Mouse (Mus musculus): ENCODE measurements around the gene Eaf2. TPM values are rescaled to one million over a fixed set of nuclear protein-coding genes. Genes with fewer than 3 reads are reported as not detected.

Eaf2 gene
- total and polyA plus RNA-seq, 3 experiments = 0.27 to 0.68 TPM; not detected in 1

GRCm38 (mm10) chr16:36821474-36821873 is 53.3 kb downstream of the Eaf2 start:
- Histone ChIP-seq H3K27ac (ENCODE audit: control insufficient read depth, low read depth, low read length) (no peak overlapping the region), H3K4me1 (ENCODE audit: control insufficient read depth in 1 of 2, insufficient read depth in 2 of 2, low read length in 2 of 2) (peaks cover 0 to 6% of the 10 kb centered on the region in 2 experiments; a peak in 2 of 4 replicates), H3K36me3 (ENCODE audit: control insufficient read depth in 1 of 2, insufficient read depth in 2 of 2, low read length in 2 of 2) (peaks cover 0 to 4% of the 10 kb centered on the region in 2 experiments; a peak in 2 of 4 replicates), H3K4me3 (ENCODE audit: control insufficient read depth in 1 of 2, insufficient read depth in 1 of 2, low read depth in 2 of 2, low read length in 2 of 2) (no peak overlapping the region), H3K27me3 (ENCODE audit: control insufficient read depth in 1 of 2, insufficient read depth in 2 of 2, low read length in 2 of 2) (no peaks in the 10 kb centered on the region; a peak in 1 of 4 replicates), H3K9me3 (replicated peaks; ENCODE audit: insufficient read depth, low read length) (no peaks in the 10 kb centered on the region), H3K79me2 (ENCODE audit: control insufficient read depth, insufficient read depth, low read length, poor library complexity) (no peaks in the 10 kb centered on the region), H3K9ac (ENCODE audit: control insufficient read depth, low read depth, low read length, poor library complexity, severe bottlenecking) (no peak overlapping the region)
- TF ChIP-seq SIN3A (IDR thresholded peaks at IDR 0.05; ENCODE audit: low read length) = no peak
- TF ChIP-seq USF1 (IDR thresholded peaks at IDR 0.05; ENCODE audit: low read depth, low read length) = no peak
- TF ChIP-seq TBP (IDR thresholded peaks at IDR 0.05; ENCODE audit: low read depth, low read length) = no peak
- no peak for TF ChIP-seq UBTF (IDR thresholded peaks at IDR 0.05; ENCODE audit: borderline replicate concordance, insufficient read depth, low read depth, low read length)
- no peak for TF ChIP-seq USF2 (IDR thresholded peaks at IDR 0.05; ENCODE audit: borderline replicate concordance in 1 of 2, insufficient read depth in 1 of 2, low read depth in 1 of 2, low read length in 2 of 2)
- TF ChIP-seq ETS1 (IDR thresholded peaks at IDR 0.05; ENCODE audit: low read depth, low read length) = no peak
- TF ChIP-seq MYB (IDR thresholded peaks at IDR 0.05; ENCODE audit: low read depth, low read length) = no peak
- TF ChIP-seq POLR2AphosphoS5 (IDR thresholded peaks at IDR 0.05; ENCODE audit: borderline replicate concordance, low read depth, low read length) = no peak
- TF ChIP-seq ZC3H11A (IDR thresholded peaks at IDR 0.05; ENCODE audit: low read depth, low read length) = no peak
- no peak for TF ChIP-seq CTCF (IDR thresholded peaks at IDR 0.05 in 2 of 3, conservative IDR thresholded peaks at IDR 0.05 in 1 of 3; ENCODE audit: control insufficient read depth in 1 of 3, insufficient read depth in 1 of 3, low read depth in 2 of 3, low read length in 3 of 3, poor library complexity in 1 of 3, severe bottlenecking in 1 of 3)
- no peak for TF ChIP-seq RCOR1 (IDR thresholded peaks at IDR 0.05; ENCODE audit: low read depth, low read length)
- peak; percentile 76 for DNase-seq (ENCODE audit: low read depth, low spot score)

DNA sequence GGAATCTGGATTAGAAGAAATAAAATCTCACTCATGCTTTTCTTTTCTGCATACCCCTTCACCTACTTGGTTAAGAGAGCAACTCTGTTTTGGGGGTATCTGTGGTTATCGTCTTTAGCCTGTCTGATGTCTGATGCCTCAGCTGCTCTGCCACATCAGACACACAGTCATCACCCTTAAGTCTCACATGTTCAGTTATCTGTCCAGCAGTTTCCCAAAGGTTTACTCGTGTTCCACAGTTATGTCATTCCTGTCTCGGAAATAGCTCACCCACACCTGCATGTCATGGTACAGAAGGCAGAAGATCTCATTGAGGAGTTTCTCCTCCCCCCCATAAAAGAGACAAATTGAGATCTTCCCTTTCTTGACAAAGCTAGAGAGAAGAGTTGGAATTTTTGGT is 54.1 kb downstream of the Eaf2 start:
- H3K9me3 ChIP-seq (replicated peaks; ENCODE audit: insufficient read depth, low read length) = no peaks in the 10 kb centered on the region
- H3K4me3 ChIP-seq (ENCODE audit: control insufficient read depth in 1 of 2, insufficient read depth in 1 of 2, low read depth in 2 of 2, low read length in 2 of 2) = no peak overlapping the region
- no peaks in the 10 kb centered on the region for H3K79me2 ChIP-seq (ENCODE audit: control insufficient read depth, insufficient read depth, low read length, poor library complexity)
- TF ChIP-seq MYB (IDR thresholded peaks at IDR 0.05; ENCODE audit: low read depth, low read length) (no peak), ZC3H11A (IDR thresholded peaks at IDR 0.05; ENCODE audit: low read depth, low read length) (no peak), MAX (IDR thresholded peaks at IDR 0.05; ENCODE audit: low read length) (no peak), SMC3 (IDR thresholded peaks at IDR 0.05; ENCODE audit: low read depth, low read length) (no peak), ZMIZ1 (IDR thresholded peaks at IDR 0.05; ENCODE audit: low read depth, low read length) (no peak), TCF12 (IDR thresholded peaks at IDR 0.05; ENCODE audit: low read depth, low read length) (no peak), MAZ (IDR thresholded peaks at IDR 0.05; ENCODE audit: low read depth, low read length) (no peak), JUND (IDR thresholded peaks at IDR 0.05; ENCODE audit: low read depth, low read length) (no peak), ETS1 (IDR thresholded peaks at IDR 0.05; ENCODE audit: low read depth, low read length) (no peak), GABPA (IDR thresholded peaks at IDR 0.05; ENCODE audit: low read depth, low read length) (no peak), MEF2A (IDR thresholded peaks at IDR 0.05; ENCODE audit: extremely low read depth, insufficient replicate concordance, low read depth, low read length, poor library complexity, severe bottlenecking) (no peak), NELFE (IDR thresholded peaks at IDR 0.05; ENCODE audit: low read depth, low read length) (no peak), POLR2A (IDR thresholded peaks at IDR 0.05; ENCODE audit: control insufficient read depth in 1 of 2, insufficient read depth in 1 of 2, low read depth in 1 of 2, low read length in 2 of 2, poor library complexity in 1 of 2) (no peak), MXI1 (IDR thresholded peaks at IDR 0.05; ENCODE audit: low read depth, low read length) (no peak), CHD1 (IDR thresholded peaks at IDR 0.05; ENCODE audit: low read depth, low read length) (no peak), ZNF384 (IDR thresholded peaks at IDR 0.05; ENCODE audit: low read depth, low read length) (no peak), SIN3A (IDR thresholded peaks at IDR 0.05; ENCODE audit: low read length) (no peak), GATA1 (IDR thresholded peaks at IDR 0.05; ENCODE audit: low read depth, low read length) (no peak), MAFK (IDR thresholded peaks at IDR 0.05; ENCODE audit: borderline replicate concordance, low read depth, low read length) (no peak), EP300 (IDR thresholded peaks at IDR 0.05; ENCODE audit: low read depth in 1 of 2, low read length in 2 of 2) (no peak)
- DNase-seq (ENCODE audit: low read depth, low spot score) = no peak
- H3K9ac ChIP-seq (ENCODE audit: control insufficient read depth, low read depth, low read length, poor library complexity, severe bottlenecking) = no peak overlapping the region
- no peaks in the 10 kb centered on the region; a peak in 1 of 4 replicates for H3K27me3 ChIP-seq (ENCODE audit: control insufficient read depth in 1 of 2, insufficient read depth in 2 of 2, low read length in 2 of 2)
- peaks cover 0 to 4% of the 10 kb centered on the region in 2 experiments; a peak in 2 of 4 replicates for H3K36me3 ChIP-seq (ENCODE audit: control insufficient read depth in 1 of 2, insufficient read depth in 2 of 2, low read length in 2 of 2)
- peaks cover 0 to 6% of the 10 kb centered on the region in 2 experiments; a peak in 2 of 4 replicates for H3K4me1 ChIP-seq (ENCODE audit: control insufficient read depth in 1 of 2, insufficient read depth in 2 of 2, low read length in 2 of 2)
- no peak overlapping the region for H3K27ac ChIP-seq (ENCODE audit: control insufficient read depth, low read depth, low read length)
